Mouse (Mus musculus): ENCODE measurements around the gene Icam5.

GRCm38 (mm10) chr9:21002270-21002626 is 29.6 kb upstream of the Icam5 start:
- no peak for TF ChIP-seq CTCF (IDR thresholded peaks at IDR 0.05; ENCODE audit: low read depth, low read length)
- no peak for TF ChIP-seq POLR2A (IDR thresholded peaks at IDR 0.05; ENCODE audit: borderline replicate concordance, low read depth, low read length)

Data from bone marrow macrophage, adult 2 months (primary cell).